Mouse (Mus musculus) hindbrain, embryonic 14.5 days (tissue): ENCODE measurements at regions not wholly inside any gene's neighbourhood (a gene's known extent, or its start where the extent isn't known, plus 50 kb on each side); places are given as distances from the start of the nearest gene placed in this dataset. TPM values are rescaled to one million over a fixed set of nuclear protein-coding genes. Genes with fewer than 3 reads are reported as not detected.

Experiments used
- microRNA-seq: library from miRNA; unstranded; fragments of <30 nt; microRNA quantifications from one replicate; pipeline ENCODE4, GENCODE M21; 2016

Small RNAs in the stretch of these regions (microRNA-seq; reads per million reads assigned to microRNA genes)
- gene Gm23304: not detected
